Mouse (Mus musculus): Measurements from ENCODE around the gene Nek3.

The Nek3 gene

DNA sequence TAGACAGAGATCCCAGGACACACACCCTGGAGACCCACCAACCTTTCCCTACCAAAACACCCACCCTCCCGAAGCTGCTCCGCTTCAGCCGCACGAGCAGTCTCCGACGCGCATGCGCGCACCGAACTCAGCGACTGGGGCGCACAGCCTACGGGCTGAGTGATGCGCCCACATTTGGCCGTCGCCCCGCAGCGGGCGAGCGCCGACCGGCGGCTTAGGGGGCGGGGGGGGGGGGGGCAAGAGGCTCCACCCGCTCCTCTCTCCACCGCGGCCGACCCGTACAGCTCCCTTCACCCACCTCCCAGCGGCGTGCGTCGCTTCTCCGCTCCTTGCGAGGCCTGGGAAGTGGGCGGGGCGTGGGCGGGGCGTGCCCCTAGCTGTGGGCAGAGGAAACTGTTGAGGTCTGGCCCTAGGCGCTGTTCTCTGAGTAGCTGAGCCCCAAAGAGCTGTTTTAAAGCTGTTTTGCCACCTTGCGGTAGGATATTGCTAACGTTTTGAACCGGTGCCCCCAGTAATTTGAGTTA is at the start of gene Nek3:
Nek3 (minus strand) TSS at position 356 of the 524 bp plus-strand sequence.
- DNase-seq (ENCODE audit: low read depth, low spot score) = peak; percentile 88

DNA sequence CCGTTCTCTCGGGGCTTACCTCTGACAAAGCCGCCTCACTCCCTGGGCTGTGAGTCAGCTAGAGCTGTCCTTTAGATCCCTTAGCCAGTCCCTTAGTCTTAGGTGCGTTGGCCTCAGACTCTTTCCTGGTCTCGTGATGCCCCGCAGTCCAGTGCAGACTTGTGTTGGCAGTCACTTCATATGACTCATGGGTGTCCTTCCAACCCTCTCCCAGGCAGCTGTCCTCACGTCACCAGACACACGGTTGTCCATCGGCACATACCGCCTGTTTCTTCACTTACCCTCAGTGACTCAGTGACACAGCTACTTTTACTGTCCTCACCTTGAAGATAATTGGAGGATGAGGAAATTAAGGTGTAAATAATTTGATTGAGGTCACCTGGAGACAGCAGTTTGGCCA is 48.6 kb upstream of the Nek3 start:
- no peak for DNase-seq (ENCODE audit: low read depth, low spot score)

DNA sequence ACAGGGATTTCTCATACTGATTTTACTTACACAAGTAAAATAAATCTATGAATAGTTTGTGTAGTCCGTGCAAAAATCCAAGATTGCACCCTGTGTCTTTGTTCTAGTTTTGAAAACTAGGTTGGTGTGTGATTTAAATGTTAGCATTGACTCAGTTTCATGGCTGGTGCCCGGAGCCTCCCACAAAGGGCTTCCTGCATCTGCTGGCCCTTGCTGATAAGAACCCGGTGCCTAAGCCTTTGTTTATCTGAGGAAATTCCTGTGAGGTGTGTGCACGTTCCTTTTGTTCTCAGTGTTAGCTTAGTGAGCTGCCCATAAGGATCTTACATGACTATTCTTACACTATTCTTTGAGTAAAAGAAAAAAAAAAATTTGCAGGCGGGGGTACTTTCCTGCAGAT is 42.8 kb upstream of the Nek3 start:
- DNase-seq (ENCODE audit: low read depth, low spot score) = no peak

DNA sequence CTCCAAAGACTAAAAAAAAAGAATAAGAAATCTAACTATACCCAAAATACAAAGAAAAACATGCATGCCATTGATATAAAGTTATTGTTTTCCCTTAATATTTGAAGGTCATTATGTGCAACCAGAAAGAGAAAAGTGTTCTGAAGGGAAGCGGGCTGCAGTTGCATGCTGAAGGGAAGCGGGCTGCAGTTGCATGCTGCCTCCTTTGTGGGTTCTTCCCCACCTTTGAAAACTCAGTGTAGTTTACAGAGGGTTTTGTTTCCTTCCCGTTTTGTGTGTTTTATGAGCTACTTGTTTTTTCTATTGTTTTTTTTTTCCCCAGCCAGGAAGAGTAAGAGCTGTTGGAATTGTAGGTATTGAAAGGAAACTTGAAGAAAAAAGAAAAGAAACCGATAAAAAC is 41.3 kb upstream of the Nek3 start:
- no peak for DNase-seq (ENCODE audit: low read depth, low spot score)

DNA sequence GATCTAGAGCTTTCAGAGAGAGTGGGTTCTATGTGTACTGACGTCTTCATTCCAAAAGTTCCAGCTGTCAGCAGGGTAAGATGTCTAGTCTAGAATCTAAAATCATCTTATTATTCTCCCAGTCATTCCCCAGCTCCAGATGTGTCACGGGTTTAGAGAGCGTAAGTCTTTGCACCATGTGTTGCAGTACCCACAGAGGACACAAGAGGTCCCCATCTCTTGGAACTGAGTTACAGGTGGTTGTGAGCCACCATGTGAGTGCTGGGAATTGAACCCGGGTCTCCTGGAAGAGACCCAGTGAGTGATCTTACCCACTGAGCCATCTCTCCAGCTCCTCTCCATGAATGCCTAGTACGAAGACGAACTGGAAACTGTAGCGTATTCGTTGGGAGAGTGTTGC is 33.2 kb upstream of the Nek3 start:
- DNase-seq (ENCODE audit: low read depth, low spot score) = peak; percentile 65

DNA sequence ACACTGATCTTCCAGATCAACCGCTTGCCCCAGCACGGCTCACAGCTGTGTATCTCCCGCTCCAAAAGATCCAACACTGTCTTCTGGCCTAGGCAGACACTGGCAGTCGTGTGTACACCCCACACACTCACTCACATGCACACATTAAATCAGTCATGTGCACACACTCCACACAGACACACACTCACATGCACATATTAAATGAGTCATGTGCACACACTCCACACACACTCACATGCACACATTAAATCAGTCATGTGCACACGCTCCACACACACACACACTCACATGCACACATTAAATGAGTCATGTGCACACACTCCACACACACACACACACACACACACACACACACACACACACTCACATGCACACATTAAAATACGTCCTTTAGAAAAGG is 31.7 kb upstream of the Nek3 start:
- DNase-seq (ENCODE audit: low read depth, low spot score) = no peak

DNA sequence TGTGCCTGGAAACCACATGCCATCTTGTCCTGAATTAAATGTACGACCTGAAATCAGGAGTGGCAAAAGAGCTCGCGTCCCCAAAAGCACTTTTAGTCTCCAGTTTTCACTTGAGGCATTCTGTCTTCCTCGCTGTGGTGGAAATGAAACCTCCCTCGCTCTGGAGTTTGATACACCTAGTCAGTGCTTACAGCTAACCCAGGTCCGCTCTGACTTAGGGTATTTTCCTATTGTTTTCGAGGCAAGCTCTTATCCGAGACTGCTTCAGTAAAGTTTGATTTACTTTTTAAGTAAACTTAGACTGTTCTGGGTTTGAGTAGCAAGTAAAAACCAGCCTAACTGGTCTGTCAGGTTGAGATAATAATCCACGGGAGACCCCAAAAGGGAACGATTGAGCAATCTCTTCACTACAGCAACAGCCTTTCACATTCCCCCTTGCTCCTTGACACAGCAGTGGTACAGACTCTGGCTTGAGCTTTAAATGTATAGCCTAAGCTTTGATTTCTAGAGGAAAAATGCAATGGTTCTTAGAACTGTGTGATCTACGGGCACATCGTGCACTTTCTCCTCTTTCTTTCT is 27.3 kb upstream of the Nek3 start:
- DNase-seq (ENCODE audit: low read depth, low spot score) = no peak

DNA sequence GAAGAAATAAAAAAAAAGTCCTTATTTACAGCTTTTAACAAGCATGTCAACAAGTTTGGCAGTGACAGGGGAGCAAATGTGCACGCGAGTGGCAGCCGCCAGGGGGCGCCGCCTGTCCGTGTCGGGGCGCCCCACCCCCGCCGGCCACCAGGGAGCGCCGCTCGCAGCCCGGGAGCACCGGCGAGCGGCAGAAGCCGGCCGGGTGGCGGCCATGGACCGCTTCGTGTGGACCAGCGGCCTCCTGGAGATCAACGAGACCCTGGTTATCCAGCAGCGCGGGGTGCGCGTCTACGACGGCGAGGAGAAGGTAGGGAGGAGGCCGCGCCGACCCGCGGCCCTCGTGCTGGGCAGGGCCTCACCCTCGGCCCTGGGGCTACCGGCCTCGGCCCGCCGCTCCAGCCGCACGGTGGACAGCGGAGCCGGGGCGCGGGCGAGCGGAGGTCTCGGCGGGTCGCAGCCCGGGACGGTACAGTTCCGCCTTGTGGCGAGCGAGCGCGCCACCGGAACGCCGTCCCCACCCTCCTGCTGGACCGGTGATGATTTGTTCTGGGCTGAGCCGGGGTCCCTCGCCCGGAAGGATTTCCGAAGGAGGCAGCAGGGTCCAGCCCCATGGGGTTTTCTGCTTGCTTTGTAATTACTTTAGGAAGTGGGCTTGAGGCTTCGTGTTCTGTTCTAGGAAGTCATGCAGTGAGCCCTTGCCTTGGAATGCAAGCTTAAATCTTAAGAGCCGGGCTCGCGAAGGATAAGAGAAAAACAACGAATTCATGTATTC is 26.6 kb upstream of the Nek3 start, which contains the start of gene Vps36:
Vps36 (plus strand) TSS at position 150 of the 772 bp plus-strand sequence.
- peak; percentile 65 for DNase-seq (ENCODE audit: low read depth, low spot score)

DNA sequence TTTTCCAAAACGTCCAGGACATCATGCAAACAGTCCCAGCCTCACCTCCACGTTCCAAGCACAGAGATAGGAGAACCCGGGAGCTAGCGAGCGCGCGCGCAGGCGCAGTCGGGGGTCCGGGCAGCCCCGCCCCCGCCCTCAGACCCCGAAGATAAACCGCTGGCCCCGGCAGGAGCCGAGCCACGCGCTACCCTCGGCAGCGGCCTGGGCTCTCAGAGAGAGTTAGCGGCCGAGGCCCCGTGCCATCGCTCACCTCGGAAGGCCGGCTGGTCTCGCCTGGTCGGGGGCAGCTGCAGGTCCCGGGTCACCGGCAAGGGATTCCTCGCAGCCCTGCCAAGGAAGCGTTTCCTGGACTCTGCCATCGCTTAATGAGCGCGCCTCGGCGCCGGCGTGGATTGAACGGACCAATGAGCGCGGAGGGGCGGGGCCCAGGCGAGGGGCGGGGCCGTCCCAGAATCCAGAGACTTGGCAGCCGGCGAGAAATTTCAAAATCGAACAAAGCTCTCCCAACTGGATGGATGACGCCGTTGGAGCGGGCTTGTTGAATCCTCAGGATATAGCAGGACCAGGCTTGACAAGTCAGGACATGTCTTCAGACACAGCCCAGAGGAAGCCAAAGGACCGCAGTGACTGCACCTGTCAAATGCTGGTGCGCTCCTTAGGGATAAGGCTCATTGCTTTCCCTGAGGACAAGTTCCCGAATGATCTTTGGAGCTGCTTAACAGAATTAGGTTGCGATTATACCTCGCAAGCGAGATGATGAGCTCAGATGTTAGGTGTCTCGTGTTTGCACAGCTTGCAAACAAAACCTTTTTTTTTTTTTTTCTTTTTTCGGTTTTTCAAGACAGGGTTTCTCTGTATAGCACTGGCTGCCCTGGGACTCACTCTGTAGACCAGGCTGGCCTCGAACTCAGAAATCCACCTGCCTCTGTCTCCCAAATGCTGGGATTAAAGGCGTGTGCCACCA is 19.5 kb upstream of the Nek3 start, which contains the start of gene Ckap2:
Ckap2 (minus strand) TSS at position 389 of the 967 bp plus-strand sequence.
- peak; percentile 87 for DNase-seq (ENCODE audit: low read depth, low spot score)

DNA sequence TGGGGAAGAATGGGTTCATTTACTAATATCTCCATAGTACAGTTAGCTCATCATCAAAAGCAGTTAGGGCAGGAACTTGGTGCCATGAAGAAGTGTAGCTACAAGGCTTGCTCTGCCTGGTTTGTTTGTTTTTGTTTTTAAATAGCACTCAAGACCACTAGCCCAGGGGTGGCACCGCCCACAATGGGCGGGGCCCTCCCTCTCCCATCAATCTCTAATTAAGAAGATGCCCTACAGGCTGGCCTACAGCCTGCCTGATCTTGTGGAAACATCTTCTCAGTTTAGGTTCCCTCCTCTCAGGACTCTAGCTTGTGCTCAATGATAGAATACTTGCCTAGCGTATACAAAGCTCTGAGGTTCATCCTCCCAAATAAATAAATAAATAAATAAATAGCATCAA is 18.6 kb upstream of the Nek3 start:
- peak; percentile 43 for DNase-seq (ENCODE audit: low read depth, low spot score)

DNA sequence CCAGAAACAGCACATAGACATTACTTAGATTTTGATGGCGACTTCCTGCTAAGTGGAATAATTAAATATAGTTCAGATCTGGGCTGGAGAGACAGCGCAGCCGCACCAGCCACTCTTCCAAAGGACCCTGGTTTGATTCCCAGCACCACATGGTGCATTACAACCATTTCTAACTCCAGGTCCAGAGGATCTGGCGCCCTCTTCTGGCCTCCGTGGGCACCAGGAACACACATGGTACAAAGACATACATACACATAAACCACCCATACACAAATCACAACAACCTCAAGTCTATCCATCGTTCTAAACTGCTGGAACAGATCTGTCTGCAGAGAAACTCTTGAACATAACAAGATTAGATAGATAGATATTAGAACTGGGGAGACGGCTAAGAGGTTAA is 9.7 kb upstream of the Nek3 start:
- DNase-seq (ENCODE audit: low read depth, low spot score) = no peak

DNA sequence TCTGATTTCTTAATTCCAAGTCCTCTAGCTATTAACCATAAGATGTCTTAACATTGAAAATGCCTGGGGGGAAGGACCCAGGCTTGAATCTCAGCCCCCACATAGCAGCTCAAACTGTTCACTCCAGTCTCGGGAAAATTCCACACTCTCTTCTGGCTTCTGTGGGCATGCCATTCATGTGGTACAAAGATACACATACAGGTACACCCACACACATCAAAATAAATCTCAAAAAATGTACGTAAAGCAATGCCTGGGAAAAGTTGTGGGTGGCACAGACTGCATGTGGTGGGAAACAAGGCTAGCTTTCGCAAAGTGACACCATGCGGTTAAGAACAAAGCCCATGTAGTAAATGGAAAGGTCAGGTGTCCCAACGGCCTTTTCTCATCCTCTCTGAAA is 2.9 kb upstream of the Nek3 start:
- DNase-seq (ENCODE audit: low read depth, low spot score) = no peak

DNA sequence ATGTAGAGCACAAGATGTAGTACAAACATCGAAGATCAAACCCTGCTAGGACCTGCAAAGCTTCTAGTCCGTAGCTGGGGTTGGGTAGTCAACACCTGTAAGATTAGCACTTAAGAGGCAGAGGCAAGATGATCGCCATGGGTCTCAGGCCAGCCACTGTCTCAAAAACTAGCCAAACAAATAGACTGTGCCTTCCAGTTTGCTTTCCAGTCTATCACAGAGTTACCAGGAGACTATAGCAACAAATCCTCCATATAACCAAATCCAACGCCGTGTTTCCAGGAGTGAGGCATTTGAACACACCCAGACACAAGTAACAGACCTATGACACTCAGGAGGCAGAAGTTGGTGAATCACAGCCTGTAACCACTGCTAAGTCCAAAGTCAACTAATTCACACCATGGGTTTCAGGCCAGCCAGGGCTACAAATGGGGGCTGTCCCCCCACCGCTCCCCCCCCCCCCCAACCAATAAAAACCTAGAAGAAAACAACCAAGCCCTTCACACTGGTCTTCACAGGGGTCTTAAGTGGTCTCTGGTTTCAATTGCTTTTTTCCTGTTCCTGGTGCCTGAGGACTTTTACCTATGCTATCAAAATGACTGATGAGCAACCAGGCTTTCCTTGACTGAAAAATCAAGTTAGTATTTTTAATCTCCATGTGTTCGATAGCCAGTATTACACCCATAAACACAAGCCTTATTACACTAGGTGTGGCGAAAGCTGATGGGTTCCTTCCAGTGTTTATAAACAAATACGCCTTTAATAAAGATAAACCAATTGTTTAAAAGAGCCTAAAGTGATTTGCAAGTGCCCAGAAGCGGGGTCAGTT is 770 bp downstream of the Nek3 start:
- DNase-seq (ENCODE audit: low read depth, low spot score) = no peak

DNA sequence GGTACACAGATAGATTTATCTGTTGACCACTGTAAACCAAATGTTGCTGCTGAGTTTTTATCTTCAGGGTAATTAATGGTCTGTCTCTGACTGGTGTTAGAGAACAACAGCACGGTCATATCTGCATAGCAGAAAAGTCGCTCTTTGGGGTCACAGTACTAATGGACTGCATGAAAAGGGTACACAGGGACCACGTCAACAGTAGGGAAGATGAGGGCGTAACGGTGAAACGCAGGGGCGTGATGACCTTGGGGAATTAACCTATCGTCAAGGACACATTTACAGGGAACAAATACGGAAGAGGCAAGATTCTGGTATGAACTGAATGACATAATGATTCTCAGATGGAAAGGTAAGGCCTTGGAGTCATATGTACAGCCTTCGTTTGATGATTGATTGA is 1.8 kb downstream of the Nek3 start:
- DNase-seq (ENCODE audit: low read depth, low spot score) = no peak

DNA sequence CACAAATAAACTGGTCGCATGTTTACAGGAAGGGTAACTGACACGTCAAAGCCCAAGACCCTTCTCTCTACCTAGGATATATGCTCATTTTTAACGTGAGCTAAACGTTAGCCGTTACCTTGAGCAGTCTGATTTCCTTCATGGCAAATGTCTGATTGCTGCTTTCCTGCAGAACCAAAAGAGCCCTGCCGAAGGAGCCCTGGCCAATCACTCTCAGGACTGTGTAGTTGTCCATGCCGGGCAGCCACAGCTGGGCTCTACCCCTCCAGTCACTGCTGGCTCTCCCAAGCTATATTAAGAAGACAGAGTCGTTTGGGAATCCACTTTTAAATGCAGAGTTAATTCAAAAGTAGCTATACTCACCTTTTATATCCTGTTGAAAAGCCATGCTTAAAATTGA is 4.0 kb downstream of the Nek3 start:
- DNase-seq (ENCODE audit: low read depth, low spot score) = no peak

DNA sequence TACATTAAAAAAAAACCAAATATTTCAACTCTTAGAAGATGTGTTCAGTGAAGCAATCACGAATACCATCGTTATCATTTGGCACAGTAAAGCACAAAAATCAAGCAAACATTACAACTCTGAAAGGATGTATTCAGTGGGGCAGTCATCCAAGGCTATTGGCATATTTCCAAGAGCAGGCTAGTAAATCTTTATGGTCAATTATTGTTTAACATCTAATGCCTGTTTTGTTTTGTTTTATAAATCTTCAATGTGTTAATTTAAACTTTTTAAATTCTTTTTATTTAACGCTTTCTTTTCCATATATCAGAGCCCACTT is 15.9 kb downstream of the Nek3 start:
- DNase-seq (ENCODE audit: low read depth, low spot score) = no peak

DNA sequence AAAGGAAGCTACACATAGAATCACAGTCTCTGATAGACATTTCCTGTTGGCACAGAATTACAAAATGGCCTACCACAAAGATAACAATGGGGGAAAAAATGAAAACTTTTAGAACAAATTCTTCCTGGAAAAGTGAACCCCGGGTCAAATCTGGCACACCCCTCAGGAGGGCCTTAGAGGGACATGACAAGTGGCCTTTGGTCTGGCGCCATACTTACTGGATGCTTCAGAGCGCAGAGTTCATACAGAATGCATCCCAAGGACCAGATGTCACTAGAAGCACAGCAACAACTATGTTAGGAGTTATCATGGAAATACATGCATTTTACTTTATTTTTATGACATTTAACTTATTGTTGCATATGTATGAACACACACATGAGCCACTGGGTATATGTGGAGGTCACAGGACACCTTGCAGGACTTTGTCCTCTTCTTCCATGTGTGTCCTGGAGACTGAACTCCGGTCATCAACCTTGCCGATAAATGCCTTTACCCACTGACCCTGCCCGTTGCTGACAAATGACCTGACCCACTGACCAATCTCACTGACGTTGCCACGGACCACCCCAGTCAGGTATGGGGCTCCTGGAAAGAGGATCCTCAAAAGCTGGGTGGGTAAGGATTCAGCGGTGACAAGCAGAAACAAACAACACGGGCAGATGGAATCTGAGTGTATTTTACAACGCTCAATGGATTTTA is 16.4 kb downstream of the Nek3 start:
- no peak for DNase-seq (ENCODE audit: low read depth, low spot score)

DNA sequence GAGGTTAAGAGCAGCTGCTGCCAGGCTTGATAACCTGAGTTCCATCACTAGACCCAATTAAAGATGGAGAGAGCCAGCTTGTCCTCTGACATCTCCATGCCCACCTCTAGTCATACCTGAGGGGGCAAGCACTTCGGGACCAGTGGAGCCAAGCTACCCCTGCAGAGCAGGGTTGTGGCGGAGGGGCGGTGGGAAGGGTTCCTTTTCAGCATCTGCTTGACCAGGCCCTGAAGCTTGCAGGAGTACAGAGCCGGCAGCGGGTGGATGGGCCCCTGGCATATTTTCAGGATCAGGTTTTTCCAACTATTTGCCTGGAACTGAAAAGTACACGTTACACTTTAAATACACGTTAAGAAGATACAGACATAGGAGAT is 17.9 kb downstream of the Nek3 start:
- DNase-seq (ENCODE audit: low read depth, low spot score) = no peak

DNA sequence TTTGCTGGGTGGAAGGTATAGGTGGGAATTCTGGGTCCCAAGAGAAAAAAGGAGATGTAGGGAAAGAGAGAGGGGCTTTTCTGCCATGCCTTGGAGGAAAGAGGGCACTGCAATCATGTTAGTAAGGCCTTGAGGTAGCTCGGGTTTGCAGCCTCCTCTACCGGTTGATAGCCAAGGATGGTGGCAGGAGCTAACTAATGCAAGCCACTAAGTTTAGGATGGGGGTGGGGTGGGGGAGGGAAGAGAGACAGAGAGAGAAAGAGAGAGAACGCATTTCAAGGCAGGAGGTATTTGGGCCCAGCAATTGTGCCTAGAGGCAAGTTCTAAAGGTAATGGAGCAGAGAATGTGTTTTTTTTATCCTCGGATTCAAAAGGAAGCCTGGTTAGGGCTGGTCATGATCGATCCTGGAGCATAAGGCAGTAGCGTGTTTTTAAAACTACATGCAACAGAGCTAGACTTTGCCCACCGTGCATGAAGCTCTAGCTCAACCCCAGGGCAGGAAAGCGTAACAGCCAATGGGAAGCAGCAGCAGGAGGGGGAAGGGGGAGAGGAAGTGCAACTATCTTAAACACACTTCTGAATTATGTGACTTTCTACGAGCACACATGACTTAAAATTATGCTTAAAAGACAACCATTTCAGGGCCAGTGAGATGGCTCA is 18.4 kb downstream of the Nek3 start:
- no peak for DNase-seq (ENCODE audit: low read depth, low spot score)

DNA sequence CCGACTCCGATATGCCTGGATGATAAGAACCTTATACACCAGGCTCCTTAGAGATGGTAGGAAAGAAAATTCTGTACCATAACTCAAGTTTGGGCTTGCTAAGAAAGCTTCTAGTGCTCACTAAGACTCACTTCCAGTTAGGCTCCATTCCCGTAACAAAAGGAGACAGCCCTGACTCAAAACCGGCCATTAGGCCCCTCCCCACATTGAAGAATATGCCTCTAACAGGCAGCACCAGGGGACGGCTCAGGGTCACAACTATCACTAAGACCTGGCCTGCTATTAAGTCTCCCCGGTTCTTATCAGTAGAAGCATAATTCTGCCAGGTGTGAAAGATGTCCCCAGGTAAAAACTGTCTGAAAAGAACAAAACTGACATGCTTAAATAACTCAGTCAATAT is 20.4 kb downstream of the Nek3 start:
- DNase-seq (ENCODE audit: low read depth, low spot score) = no peak
